Mouse (Mus musculus) 3134 (cell line): ENCODE measurements around the gene Nf2.
A peak's percentile ranks its signal among the peaks of the same experiment; 100 is the strongest.

Source experiments
- DNase-seq: peaks from one replicate; pipeline ENCODE4 v3.0.0-alpha.2; 2011; ENCODE audit warnings: low spot score; ENCODE audit not compliant: insufficient read length; ENCODE audit errors: extremely low read depth

Nf2 gene

DNA sequence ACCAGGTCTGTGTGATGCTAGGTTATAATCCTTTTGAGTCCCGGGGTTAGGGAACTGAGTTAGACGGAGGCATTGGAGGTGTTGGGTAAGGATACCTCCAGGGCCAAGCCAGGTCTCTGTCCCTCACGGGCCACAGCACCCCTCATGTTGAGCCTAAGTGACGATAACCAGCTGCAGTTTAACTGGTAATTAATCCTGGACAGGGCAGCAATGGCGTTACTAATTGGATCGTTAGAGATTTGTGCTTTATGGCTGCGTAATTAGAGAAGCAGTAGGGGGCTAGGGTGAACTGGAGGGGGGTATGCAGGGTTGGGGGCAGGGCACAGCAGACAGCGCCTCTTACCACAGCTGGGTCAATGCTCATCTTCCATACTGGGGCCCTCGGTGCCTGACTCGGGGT, 96.5 kb downstream of the Nf2 start:
- no peak for DNase-seq

DNA sequence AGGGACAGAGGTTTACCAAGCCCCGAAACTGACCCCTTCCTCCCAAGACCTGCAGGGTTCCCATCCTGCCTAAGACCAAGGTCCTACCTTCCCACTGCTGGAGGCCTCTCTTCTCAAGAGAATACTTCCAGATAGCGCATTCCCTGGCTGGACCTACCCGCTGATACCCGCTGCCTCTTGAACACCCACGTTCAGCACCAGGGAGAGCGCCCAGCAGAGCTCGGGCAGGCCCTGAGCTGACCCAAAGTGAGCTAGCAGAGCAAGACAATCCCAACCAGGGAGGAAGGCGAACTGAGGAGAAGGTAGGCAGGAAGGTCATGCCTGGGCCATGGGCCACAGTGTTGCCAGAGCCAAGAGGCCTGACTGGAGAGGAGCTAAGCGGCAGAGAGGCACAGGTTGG, 99.1 kb downstream of the Nf2 start:
- DNase-seq, result peak; percentile 50

DNA sequence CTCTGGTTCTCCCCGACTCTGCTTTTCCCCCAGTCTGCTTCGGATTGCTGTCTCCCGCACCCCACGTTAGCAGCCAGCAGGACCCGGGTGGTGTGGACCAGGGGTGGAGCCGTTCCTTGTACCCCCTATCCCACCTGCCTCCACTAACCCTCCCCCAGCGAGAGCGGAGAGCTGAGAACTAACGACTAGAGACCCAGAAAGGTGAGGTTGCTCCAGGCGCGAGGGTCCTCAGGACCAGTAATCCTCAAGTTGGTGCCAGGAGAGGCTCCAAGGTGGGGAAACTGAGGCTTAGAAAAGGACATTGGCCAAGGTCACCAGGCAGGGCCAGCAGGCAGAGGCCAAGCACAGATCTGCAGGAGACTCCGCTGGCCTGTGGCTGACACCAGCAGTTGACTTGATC, 102.1 kb downstream of the Nf2 start:
- no peak for DNase-seq

DNA sequence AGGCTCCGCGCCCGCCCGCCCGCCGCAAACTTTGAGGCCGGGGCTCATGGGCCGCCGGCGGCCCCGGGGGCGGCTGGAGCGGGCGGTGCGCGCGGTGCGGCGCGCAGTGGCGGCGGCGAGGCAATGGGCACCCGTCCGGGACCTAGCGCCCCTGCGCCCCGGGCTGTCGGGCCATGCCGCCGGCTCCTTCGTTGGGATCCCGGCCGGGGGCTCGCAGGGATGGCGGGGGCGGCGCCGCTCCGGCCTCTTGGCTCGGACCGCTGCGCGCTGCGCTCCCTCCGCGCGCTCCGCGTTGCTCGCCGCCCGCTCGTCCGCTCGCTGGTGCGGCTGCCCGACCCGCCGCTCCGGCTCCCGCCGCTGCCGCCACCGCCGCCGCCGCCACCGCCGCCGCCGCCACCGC, 102.6 kb downstream of the Nf2 start, which contains the start of gene Cabp7:
Cabp7 (minus strand) TSS at position 46 of the 400 bp plus-strand sequence.
- no peak for DNase-seq

DNA sequence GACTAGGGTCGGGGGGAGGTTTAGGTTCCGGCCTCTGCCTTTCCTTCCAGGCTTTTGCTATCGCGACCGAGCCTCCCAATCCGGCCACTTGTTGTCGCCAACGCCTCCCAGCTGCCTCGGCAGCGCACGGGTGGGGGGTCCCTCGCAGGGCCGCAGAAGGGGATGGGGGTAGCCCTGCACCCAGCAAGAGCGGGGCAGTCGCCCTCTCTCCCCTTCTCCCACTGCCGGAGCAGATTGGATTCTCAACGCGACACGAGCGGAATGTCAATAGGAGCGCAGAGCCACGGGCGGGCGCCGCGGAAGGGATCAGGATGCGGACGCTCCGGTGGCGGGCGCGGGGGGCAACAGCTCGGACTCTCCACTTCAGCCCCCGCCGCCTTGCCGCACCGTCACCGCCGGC, 103.4 kb downstream of the Nf2 start:
- DNase-seq, result no peak

DNA sequence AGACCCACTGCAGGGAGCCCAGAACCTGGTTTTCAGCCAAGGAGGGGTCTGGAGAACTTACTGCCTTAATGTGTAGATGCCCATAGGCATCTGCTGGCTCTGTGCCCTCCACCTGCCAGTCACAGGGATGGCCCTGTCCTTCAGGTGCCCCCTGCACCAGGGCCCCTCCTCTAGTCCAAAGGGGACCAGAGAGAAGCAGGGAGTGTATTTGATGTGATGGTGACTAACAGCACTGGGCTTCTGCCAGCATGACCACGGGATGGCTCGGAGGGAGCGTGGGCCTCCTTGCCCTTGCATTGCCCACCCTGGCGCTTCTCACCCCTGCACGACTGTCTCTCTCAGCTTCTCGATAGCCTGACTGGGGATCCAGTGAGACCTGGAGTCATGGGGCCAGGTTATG, 104.6 kb downstream of the Nf2 start:
- DNase-seq, result peak; percentile 69

DNA sequence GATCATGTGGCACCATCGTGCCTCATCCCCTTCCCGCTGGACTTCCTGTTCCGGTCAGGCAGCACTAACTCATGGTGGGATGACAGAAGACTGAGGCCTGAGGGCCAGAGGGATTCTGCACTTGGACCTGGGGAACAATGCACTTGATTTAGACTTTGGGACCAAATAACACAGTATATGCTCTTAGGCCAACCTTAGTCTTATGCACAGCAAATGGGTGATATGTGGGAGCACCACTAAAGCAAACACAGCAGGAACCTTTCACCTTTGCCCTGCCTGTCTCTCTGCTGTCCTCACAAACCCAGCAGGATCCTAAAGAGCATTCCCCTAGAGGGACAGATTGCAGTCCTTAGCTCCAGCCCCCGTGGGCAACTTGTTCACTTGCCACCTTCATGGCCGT, 108.6 kb downstream of the Nf2 start:
- DNase-seq, result no peak

DNA sequence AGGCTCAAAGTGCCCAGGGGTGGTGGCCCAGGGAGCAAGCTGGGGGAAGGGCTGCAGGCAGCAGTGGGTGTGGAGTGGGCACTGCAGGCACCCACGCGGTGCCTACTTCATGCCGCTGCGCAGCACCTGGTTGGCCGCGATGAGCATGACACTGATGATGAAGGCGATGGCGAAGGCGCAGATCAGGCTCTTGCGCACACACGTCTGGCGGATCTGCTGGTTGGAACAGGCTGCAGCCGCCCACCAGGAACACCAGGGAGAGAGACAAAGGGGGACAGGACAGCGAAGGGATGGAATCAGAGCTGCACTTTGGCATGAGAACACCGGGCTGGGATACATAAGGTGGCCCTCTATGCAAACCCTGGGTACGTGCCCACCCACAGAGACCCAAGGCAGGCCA, 110.6 kb downstream of the Nf2 start:
- no peak for DNase-seq

DNA sequence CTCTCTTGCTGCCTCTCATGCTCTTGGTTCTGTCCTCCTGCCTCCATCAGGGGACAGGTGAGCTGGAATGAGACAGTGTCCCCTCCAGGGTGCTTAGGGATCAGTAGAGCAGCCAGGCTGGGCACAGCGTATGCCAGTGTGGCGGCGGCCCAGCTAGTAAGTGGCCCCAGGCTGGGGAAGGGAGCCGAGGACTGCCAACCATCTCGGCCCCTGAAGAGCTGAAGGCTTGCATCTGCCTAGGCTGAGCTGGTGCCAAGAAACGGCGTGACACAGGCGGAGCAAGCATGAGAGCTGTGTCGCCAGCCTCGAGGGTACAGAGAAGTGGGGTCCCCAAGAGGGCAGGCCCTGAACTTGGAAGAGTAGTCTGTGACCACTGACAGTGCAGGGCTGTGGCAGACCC, 111.7 kb downstream of the Nf2 start:
- DNase-seq, result no peak

DNA sequence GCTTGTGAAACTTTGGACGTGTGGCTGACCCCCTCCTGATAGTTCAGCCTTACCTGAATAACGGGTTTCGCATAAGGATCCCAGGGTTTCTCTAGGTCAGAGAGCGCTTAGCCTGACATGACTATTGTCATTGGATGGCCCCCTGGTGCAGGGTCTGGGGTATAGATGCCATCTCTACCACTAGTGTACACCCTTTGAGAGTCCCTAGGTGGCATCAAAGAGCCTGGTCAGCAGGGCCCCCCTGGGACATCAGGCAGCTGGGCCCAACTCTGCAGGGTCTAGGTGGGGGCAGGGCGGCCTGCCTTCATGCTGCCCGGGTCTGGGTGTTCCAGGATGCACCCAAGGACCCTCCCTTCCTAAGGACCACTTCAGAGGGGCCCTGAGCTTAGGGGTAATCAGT, 113.0 kb downstream of the Nf2 start:
- no peak for DNase-seq

DNA sequence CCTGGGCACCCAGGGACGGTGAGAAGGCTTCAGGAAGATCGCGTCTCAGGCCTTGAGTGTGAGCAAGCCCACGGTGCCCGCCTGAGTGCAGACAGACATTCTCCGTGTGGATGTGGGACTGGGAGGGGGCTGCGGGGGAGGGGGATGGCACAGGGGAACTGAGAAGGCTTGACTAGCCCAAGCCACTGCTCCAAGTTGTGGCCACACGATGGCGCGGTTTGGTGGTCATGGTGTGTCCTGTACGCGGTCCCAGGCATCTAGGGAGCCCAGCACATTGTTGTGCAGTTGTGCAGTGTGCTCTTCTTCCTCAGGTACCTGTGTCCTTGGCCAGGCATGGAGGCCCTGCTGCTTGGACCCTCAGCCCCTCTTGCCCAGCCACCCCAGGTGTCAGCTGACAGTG, 115.2 kb downstream of the Nf2 start:
- DNase-seq, result no peak

DNA sequence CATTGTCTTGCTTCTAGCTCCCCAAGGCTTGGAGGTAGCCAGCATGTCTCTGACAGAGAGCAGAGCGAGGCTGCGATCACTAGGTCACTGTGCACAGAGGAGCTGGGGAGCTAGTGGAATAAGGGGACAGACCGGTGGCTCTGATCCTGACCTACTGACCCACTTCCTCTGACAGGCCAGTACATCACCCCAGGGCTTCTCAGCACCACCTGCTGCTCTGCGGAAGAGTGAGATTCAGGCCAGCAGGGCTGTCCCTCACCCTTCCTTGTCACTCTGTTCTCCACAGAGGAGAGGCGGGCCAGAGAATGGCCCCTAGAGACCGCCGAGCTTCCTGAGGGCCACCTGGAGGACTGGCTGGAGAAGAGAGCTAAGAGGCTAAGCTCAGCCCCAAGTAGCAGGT, 117.6 kb downstream of the Nf2 start:
- no peak for DNase-seq

DNA sequence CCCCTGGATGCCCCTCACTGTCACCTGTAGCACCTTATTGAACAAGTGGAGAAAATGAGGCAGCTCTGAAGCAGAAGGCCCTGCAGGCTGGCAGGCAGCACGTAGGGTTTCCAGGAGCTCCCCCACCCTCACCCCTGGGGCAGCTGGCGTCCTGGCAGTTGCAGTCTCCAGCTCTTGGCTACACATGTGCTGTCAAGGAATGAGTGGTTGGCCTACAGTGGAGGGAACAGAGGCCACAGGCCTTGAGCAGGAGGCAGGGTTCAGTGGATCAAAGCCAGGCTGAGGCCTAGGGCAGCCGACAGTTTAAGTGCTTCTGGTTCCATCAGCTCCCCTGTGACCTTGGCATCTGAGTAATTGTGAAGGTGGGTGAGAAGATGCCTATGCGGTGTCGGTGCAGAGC, 118.4 kb downstream of the Nf2 start:
- DNase-seq, result no peak

DNA sequence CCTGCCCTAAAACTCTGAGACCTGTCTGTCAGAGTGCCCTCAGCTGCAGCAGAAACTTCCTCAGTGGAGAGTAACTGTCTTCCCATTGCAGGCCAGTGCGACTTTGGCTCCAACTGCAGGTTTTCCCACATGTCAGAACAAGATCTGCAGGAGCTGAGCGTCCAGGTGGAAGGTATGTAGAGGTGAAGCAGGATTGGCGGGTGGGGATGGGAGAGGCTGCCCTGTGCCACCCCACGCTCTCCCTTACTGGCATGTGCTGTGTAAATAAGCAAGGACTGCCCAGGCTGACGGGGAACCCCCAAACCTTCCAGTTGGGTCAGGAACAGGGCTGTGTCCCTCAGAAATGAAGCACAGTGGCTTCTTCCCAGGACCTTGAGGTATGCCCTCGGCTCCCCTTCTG, 119.2 kb downstream of the Nf2 start:
- no peak for DNase-seq

DNA sequence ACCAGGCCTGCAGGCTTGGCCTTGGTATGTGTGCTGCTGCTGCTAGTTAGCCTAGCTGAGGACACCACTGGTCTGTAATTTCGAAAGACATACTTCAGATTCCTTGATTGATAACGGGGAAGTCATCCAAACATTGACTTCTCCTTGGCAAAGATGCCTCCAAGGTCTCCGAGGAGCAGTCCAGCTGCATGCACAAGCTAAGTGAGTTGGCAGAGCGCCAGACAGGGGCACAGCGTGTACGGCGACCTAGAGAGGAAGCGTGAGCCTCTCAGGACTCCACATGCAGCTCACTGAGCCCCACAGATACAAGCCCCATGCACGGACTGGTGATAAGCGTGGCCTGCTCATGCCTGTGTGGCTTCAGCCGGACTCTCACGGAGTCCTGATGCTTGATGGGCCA, 119.7 kb downstream of the Nf2 start:
- DNase-seq, result no peak

DNA sequence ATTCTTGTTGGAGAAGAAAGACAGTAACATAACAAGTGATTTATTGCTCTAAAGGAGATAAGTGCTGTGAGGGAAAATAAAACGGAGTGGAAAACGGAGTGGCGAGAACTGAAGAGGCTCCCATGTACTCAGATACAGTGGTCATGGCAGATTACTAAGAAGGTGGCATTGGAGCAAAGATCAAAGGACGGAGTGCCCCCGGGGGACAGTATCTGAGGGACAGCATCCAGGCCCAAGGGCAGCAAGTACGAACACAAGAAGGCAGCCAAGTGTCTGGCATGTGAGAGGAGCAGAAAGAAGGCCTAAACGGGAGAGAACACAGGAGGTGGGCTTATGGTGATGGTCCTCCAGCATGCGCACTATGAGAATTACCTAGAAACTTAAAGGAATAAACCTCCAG, 127.6 kb downstream of the Nf2 start:
- no peak for DNase-seq

DNA sequence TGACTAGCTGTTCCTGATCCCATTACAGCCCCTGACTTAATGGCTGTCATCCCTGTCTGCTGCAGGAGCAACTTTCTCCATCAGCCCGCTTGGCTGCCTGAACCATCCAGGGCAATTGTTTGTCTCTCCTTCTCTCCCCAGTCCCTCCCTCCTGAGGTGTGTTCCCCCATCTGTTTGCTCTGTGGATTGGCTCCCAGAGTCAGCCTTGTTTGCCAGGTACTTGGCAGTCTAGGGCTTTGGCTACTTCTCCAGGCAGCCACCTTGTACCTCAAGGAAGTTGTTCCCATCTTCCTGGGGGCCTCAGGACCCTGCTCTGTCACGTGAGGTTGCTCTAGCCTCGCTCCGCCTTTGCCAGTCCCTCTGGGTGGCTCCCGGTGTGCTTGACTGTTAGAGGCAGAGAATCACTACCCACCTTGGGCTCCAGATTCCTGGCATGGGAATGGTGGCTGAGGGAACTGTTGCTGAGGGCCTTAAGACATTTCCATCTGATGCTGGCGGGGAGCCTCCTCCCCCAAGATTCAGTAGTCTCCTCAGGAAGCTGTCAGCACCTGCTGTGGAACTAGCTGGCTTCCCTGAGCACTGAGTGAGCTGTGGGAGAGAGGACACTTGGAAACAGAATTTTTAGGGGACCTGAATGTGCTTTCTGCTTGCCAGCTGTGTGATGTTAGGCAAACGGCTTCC, 128.3 kb downstream of the Nf2 start:
- no peak for DNase-seq

DNA sequence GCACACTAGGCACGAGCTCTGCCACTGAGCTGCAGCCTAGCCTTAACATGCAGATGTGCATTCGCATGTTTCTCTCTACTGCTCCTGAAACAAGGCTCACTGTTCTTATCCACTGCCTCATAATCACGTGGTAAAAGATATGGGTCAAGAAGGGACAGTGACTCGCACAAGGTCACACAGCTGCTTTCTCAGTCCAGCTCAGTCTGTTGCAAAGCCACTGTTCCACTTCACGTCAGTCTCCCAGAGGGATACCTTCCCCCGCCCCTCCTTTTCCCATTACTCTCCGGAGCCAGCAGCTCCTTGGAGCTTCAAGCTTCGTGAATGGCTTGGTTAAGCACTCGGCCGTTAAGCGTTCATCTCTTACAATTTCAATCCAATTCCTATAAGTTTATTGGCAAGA, 128.9 kb downstream of the Nf2 start:
- no peak for DNase-seq

DNA sequence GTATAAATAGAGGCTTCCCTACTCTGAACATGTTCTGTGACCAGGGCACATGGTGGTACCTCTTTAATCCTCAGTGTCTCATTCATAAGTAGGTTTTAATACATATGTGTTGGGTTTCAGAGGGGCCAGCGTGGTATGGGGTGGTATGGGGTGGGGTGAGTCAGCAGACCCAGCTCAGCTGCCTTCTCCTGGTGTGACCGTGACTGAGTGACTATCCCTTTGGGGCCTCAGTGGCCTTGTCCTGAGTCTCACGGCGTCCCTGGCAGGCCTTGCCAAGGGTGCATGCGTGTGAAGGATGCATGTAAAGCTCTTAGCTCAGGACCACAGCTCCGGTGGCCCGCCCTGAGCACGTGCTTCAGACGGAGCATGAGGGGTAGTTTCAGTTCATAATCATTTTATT, 129.4 kb downstream of the Nf2 start:
- DNase-seq, result no peak

DNA sequence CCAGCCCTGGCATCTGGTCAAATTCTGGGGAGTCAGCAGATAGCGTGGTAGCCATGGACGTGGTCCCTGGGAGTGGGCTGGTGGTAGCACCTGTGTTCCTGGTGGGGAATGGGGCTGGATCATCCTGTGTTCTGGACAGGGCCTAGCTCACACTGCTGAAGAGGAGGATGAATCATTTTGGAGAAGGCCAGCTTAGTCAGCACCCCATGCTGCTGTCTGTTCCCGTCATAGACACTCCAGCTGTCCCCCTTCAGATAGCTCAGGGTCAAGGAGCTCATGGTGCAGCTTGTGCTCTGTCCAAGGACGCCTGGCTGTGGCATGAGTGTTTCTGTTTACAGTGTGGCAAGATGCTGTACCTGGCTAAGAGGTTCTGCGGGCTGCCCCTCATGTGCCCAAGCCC, 130.8 kb downstream of the Nf2 start:
- no peak for DNase-seq

DNA sequence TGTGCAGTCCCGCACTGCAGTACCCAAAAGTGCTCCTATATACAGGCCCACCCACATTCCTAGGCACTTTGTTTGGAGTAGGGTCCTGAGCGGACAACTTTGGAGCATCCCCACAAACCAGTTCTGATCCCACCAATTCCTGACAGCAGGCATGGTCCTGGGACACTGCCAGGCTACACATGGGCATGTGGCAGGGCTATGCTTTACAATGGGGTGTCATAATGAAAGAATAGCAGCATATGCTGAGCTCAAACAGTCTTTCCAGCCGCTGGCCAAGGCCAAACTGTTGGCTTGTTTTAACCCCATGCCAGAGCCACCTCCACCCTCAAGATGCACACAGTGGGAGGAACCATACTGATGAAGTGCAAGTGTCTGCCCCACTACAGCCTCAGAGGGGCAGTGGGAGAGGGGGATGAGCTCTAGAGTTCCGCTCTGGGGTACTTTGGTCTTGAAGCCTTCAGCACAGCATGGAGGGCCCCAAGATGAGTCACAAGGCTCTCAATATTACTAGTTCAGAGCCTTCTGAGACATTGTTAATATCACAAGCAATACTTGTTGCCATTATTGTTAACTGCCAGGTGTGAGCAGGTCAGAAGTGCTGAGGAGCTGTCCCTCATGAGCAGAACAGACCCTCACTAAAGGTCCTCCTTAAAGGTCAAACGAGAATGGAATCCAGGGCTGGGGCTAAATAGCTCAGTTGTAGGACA, 132.7 kb downstream of the Nf2 start:
- DNase-seq, result no peak
